Mouse (Mus musculus): ENCODE measurements around the gene Apoc2. TPM values are rescaled to one million over a fixed set of nuclear protein-coding genes. Genes with fewer than 3 reads are reported as not detected.
A peak's percentile ranks its signal among the peaks of the same experiment; 100 is the strongest.

Gene Apoc2
- polyA plus RNA-seq, 1 experiment from 2014 or later: not detected

DNA sequence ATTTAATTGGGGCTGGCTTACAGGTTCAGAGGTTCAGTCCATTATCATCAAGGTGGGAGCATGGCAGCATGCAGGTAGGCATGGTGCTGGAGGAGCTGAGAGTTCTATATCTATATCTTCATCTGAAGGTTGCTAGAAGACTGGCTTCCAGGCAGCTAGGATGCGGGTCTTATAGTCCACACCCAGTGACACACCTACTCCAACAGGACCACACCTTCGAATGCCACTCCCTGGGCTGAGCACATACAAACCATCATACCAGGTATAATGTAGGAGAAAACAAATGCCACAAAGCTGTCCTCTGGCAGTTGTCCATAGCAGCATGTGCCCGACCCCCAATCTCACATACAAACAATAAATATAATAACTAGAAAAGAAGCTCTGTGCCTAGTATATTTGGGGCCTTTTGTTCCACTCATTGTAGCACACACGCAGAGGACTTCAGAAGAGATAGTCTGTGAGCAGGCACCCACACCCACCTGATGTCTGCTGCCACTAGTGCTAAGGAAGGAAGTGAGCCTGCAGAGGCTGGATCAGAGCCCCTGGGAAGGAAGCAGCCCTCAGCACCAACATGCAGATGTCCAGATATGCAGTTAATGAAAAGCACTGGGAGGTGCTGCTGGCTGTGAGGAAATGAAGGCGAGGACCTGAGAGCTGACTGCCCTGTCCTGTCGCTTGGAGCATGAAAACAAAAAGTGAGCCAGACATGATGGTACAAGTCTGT is 26.5 kb downstream of the Apoc2 start:
- H3K27me3 ChIP-seq (ENCODE audit: control insufficient read depth, insufficient read depth, low read length): no peaks in the 10 kb centered on the region
- WGBS: 89% methylated on average over 6 of the region's 6 CpGs
- no peak overlapping the region for H3K27ac ChIP-seq
- DNase-seq (ENCODE audit: low spot score): no peak
- H3K4me2 ChIP-seq (replicated peaks): no peak overlapping the region
- no peaks in the 10 kb centered on the region for H3K4me1 ChIP-seq (replicated peaks; ENCODE audit: control insufficient read depth, insufficient read depth, low read length)
- ATAC-seq (ENCODE audit: low FRiP score): no peak
- H3K4me3 ChIP-seq (replicated peaks; ENCODE audit: low read length): no peak overlapping the region
- H3K9me3 ChIP-seq (ENCODE audit: control insufficient read depth, low read length): no peaks in the 10 kb centered on the region
- no peak overlapping the region for H3K9ac ChIP-seq
- peaks cover 86% of the 10 kb centered on the region for H3K36me3 ChIP-seq (replicated peaks; ENCODE audit: control insufficient read depth, insufficient read depth)

DNA sequence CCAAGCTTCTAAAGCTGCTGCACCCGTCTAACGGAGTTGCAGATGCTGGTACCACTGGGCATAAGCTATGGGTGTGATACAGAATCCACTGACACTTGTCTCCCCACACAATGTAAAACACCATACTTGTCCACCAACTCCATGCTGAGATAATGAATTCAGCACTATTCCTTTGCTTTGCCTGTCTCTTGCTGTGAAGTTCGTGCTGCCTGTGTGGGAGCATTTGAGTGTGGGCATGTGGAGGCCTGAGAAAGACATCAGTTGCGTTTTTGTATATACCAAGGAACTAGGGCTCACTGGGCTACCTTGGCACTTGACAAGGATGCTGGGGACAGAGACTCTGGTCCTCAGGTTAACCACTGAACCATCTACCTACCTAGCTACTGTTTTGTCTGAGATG is 36.5 kb downstream of the Apoc2 start:
- Histone ChIP-seq H3K4me2 (replicated peaks) (no peak overlapping the region), H3K9me3 (ENCODE audit: control insufficient read depth, low read length) (no peaks in the 10 kb centered on the region), H3K36me3 (replicated peaks; ENCODE audit: control insufficient read depth, insufficient read depth) (peaks cover 100% of the 10 kb centered on the region), H3K4me1 (replicated peaks; ENCODE audit: control insufficient read depth, insufficient read depth, low read length) (no peaks in the 10 kb centered on the region), H3K4me3 (replicated peaks; ENCODE audit: low read length) (no peak overlapping the region), H3K27me3 (ENCODE audit: control insufficient read depth, insufficient read depth, low read length) (no peaks in the 10 kb centered on the region), H3K9ac (no peak overlapping the region), H3K27ac (no peak overlapping the region)
- ATAC-seq (ENCODE audit: low FRiP score) (no peak), DNase-seq (ENCODE audit: low spot score) (no peak)
- WGBS: 96% methylated on average over 4 of the region's 4 CpGs

DNA sequence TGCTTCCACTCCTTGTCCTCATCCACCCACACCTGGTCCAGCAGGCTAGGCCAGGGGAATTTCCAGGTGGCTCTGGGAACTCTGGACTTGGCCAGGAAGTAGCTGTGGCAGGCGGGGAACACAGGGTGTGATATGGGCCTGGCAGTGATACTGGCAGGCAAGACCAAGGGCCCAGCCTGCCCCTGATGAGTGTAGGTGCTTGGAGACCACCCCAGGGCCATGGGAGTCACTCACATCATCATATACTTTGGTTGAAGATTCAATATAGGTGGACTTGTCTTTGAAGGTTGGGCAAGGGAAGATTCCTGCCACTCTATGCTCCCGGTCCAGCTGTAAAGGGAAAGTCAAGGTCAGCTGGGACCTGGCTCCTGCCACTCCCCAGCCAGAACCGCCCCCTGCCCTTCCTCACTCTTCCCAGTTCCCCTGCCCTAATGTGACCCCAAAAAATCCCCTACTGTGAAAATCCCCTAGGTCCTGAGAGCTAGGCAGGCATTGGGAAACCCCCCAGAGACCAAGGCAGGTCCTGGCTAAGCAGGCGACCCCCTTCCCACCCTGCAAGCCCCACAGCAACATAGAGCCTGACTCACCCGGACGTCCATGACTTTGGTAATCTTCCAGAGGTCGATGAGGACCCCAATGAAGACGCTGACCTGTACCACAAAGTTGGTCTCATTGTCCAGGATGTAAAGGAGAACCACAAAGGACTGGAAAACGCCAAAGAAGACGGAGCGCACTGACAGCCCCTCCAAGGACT is 42.5 kb downstream of the Apoc2 start:
- Histone ChIP-seq H3K9ac (no peak overlapping the region), H3K9me3 (ENCODE audit: control insufficient read depth, low read length) (no peaks in the 10 kb centered on the region), H3K27ac (no peak overlapping the region), H3K4me2 (replicated peaks) (no peak overlapping the region), H3K36me3 (replicated peaks; ENCODE audit: control insufficient read depth, insufficient read depth) (peaks cover 82% of the 10 kb centered on the region), H3K4me1 (replicated peaks; ENCODE audit: control insufficient read depth, insufficient read depth, low read length) (no peaks in the 10 kb centered on the region), H3K4me3 (replicated peaks; ENCODE audit: low read length) (no peak overlapping the region), H3K27me3 (ENCODE audit: control insufficient read depth, insufficient read depth, low read length) (no peaks in the 10 kb centered on the region)
- WGBS: 94% methylated on average over 11 of the region's 11 CpGs
- DNase-seq (ENCODE audit: low spot score) (no peak), ATAC-seq (ENCODE audit: low FRiP score) (no peak)

DNA sequence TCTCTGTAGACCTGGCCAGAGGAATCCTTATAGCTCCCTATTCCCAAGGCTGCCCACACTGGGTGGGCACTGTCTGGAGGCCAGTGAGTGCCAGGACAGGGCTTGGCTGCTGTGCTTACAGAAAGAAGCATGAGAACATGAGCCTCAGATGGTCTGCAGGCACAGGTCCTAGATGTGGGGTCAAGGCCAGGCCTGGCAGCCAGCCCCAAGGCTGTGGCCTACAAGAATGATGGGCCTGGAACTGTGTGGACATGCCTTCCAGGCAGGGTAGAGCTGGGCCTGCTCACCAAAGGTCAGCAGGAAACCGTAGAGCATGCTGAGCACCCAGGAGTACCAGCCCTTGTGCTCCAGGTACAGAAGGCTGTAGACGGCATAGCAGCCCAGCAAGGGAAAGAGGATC is 43.1 kb downstream of the Apoc2 start:
- WGBS: 98% methylated on average over 2 of the region's 2 CpGs
- H3K36me3 ChIP-seq (replicated peaks; ENCODE audit: control insufficient read depth, insufficient read depth): peaks cover 75% of the 10 kb centered on the region

DNA sequence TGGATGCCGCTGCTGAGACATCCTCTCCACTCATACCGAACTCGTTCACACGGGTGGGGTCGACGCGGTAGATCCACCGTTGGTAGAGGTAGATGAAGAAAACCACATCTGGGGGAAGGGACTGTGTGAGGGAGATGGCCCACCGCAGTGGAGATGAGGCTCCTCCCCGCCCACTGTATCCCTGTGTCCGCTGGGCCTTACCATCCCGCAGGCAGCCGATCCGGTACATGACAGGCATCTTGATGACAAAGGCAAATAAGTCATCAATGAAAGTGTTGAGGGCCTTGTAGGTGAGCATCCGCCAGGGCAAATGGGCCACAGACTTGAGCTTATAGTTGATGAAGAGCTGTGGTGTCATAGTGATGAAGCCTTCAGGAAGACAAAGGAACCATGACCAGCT is 43.9 kb downstream of the Apoc2 start:
- Histone ChIP-seq H3K4me3 (replicated peaks; ENCODE audit: low read length) (no peak overlapping the region), H3K4me1 (replicated peaks; ENCODE audit: control insufficient read depth, insufficient read depth, low read length) (0 out of 2 replicates have a peak, but pooled peaks cover 3% of the 10 kb centered on the region), H3K4me2 (replicated peaks) (no peak overlapping the region), H3K9me3 (ENCODE audit: control insufficient read depth, low read length) (no peaks in the 10 kb centered on the region), H3K36me3 (replicated peaks; ENCODE audit: control insufficient read depth, insufficient read depth) (peaks cover 68% of the 10 kb centered on the region), H3K9ac (no peak overlapping the region), H3K27me3 (ENCODE audit: control insufficient read depth, insufficient read depth, low read length) (no peaks in the 10 kb centered on the region), H3K27ac (no peak overlapping the region)
- ATAC-seq (ENCODE audit: low FRiP score) (no peak), DNase-seq (ENCODE audit: low spot score) (no peak)
- 95% methylated on average over 15 of the region's 15 CpGs for WGBS

More for the DNA sequence above, 43.1 kb downstream of the Apoc2 start:
- Histone ChIP-seq H3K27me3 (ENCODE audit: control insufficient read depth, insufficient read depth, low read length) (no peaks in the 10 kb centered on the region), H3K4me2 (replicated peaks) (no peak overlapping the region), H3K9ac (no peak overlapping the region), H3K9me3 (ENCODE audit: control insufficient read depth, low read length) (no peaks in the 10 kb centered on the region), H3K4me1 (replicated peaks; ENCODE audit: control insufficient read depth, insufficient read depth, low read length) (0 out of 2 replicates have a peak, but pooled peaks cover 3% of the 10 kb centered on the region), H3K4me3 (replicated peaks; ENCODE audit: low read length) (no peak overlapping the region), H3K27ac (no peak overlapping the region)
- DNase-seq (ENCODE audit: low spot score) (no peak), ATAC-seq (ENCODE audit: low FRiP score) (no peak)

DNA sequence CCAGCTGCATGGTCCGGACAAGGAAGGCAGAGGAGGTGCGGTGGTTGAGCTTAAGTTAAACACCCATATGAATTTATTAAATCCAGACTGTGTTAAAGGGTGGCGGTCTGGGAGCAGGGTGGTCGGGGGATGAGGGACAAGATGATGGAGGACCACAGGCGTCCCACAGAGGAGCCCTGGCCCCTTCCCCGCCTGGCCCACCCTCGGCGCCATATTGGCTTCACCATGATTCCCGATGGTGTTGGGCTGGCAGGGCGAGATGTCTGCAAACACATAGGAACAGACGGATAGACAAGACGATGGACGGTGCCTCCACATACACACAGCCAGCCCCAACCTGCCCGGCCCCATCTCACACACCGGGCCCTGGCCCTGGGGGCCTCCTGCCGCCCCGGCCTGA is 44.5 kb downstream of the Apoc2 start:
- DNase-seq (ENCODE audit: low spot score): no peak
- no peaks in the 10 kb centered on the region for H3K9me3 ChIP-seq (ENCODE audit: control insufficient read depth, low read length)
- H3K27me3 ChIP-seq (ENCODE audit: control insufficient read depth, insufficient read depth, low read length): no peaks in the 10 kb centered on the region
- H3K4me1 ChIP-seq (replicated peaks; ENCODE audit: control insufficient read depth, insufficient read depth, low read length): 0 out of 2 replicates have a peak, but pooled peaks cover 5% of the 10 kb centered on the region
- H3K9ac ChIP-seq: no peak overlapping the region
- H3K36me3 ChIP-seq (replicated peaks; ENCODE audit: control insufficient read depth, insufficient read depth): peaks cover 61% of the 10 kb centered on the region
- no peak for ATAC-seq (ENCODE audit: low FRiP score)
- WGBS: 93% methylated on average over 17 of the region's 17 CpGs
- no peak overlapping the region for H3K4me2 ChIP-seq (replicated peaks)
- no peak overlapping the region for H3K27ac ChIP-seq
- no peak overlapping the region for H3K4me3 ChIP-seq (replicated peaks; ENCODE audit: low read length)

DNA sequence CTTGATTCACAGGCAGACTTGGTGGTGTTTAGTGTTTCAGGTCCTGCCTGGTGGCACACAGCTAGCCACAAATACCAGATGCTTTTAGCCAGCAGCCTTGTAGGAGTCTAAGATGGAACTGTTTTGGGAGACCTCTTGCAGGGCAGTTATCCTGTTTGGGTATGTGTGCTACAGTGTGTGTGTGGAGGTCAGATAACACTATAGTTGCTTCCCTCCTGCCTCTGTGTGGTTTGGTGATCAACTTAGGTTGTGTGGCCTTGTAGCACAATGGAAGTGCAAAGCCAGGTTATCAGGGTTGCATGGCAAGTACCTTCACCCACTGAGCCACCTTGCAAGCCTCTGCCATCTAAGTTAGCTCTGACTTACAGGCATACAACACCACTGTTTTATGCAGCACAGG is 45.0 kb downstream of the Apoc2 start:
- Histone ChIP-seq H3K9ac (no peak overlapping the region), H3K27me3 (ENCODE audit: control insufficient read depth, insufficient read depth, low read length) (no peaks in the 10 kb centered on the region), H3K9me3 (ENCODE audit: control insufficient read depth, low read length) (no peaks in the 10 kb centered on the region), H3K4me1 (replicated peaks; ENCODE audit: control insufficient read depth, insufficient read depth, low read length) (0 out of 2 replicates have a peak, but pooled peaks cover 6% of the 10 kb centered on the region), H3K4me3 (replicated peaks; ENCODE audit: low read length) (no peak overlapping the region), H3K4me2 (replicated peaks) (no peak overlapping the region), H3K27ac (no peak overlapping the region), H3K36me3 (replicated peaks; ENCODE audit: control insufficient read depth, insufficient read depth) (peaks cover 57% of the 10 kb centered on the region)
- ATAC-seq (ENCODE audit: low FRiP score): no peak
- DNase-seq (ENCODE audit: low spot score): no peak

DNA sequence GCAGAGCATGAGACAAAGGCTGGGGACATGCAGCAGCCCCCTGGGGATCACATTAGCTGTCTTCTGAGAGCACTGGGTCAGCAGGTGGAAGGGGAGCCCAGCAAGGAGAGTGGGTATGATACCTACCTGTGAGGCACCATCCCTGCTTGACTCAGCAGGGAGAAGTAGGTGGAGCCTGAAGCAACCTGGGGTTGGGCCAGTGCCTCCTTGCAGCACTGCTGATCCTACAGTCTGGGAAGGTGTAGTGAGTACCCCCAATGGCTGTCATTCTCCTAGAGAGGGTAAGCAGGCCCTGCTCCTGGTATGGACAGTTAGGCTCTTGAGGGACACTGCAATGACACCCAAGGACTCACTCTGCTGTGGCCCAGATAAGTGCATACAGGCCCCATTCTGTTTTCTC is 45.5 kb downstream of the Apoc2 start:
- DNase-seq (ENCODE audit: low spot score) (no peak), ATAC-seq (ENCODE audit: low FRiP score) (no peak)
- no peak overlapping the region for H3K4me3 ChIP-seq (replicated peaks; ENCODE audit: low read length)
- 0 out of 2 replicates have a peak, but pooled peaks cover 6% of the 10 kb centered on the region for H3K4me1 ChIP-seq (replicated peaks; ENCODE audit: control insufficient read depth, insufficient read depth, low read length)
- no peaks in the 10 kb centered on the region for H3K27me3 ChIP-seq (ENCODE audit: control insufficient read depth, insufficient read depth, low read length)
- H3K36me3 ChIP-seq (replicated peaks; ENCODE audit: control insufficient read depth, insufficient read depth): peaks cover 52% of the 10 kb centered on the region
- H3K9me3 ChIP-seq (ENCODE audit: control insufficient read depth, low read length): no peaks in the 10 kb centered on the region
- no peak overlapping the region for H3K9ac ChIP-seq
- no peak overlapping the region for H3K4me2 ChIP-seq (replicated peaks)
- H3K27ac ChIP-seq: no peak overlapping the region

DNA sequence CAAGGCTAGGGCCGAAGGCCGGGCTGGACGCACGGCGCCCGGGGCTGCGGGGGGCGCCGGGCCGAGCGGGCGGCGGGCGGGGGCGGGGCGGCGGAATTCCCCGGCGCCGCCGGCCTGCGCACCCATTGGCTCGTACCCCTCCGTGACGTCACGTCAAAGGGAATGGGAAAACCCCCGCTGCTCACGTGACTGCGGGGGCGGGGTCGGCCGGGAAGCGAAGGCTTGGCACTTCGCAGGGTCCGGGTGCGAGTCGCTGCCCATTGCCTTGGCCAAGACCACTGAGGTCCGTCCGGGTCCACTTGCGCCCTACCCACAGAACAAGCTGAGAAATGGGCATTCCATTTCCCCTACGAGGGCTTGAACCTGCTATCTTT is 48.4 kb downstream of the Apoc2 start, which contains the start of gene Relb:
TSS of gene Relb (minus strand) at position 78 of the 374 bp plus-strand sequence.
- no peaks in the 10 kb centered on the region for H3K27me3 ChIP-seq (ENCODE audit: control insufficient read depth, insufficient read depth, low read length)
- peak within 1 kb of the TSS; percentile 76 for H3K27ac ChIP-seq
- H3K36me3 ChIP-seq (replicated peaks; ENCODE audit: control insufficient read depth, insufficient read depth): peaks cover 23% of the 10 kb centered on the region
- DNase-seq (ENCODE audit: low spot score) (peak; percentile 93), ATAC-seq (ENCODE audit: low FRiP score) (peak; percentile 78)
- WGBS: 2% methylated on average over 23 of the region's 41 CpGs
- 0 out of 2 replicates have a peak, but pooled peaks cover 6% of the 10 kb centered on the region for H3K4me1 ChIP-seq (replicated peaks; ENCODE audit: control insufficient read depth, insufficient read depth, low read length)
- H3K4me2 ChIP-seq (replicated peaks): peak within 1 kb of the TSS; percentile 96
- H3K4me3 ChIP-seq (replicated peaks; ENCODE audit: low read length): peak within 1 kb of the TSS; percentile 76
- no peaks in the 10 kb centered on the region for H3K9me3 ChIP-seq (ENCODE audit: control insufficient read depth, low read length)
- H3K9ac ChIP-seq: peak within 1 kb of the TSS; percentile 60
